Mouse (Mus musculus) embryonic facial prominence, embryonic 14.5 days (tissue): ENCODE measurements around the gene Ptprm. TPM values are rescaled to one million over a fixed set of nuclear protein-coding genes. Genes with fewer than 3 reads are reported as not detected.

Experiments
- ATAC-seq: fragments of 200-750 bp; cut with Nextera tagmentation; 2 replicates; pipeline ENCODE4 v1.8.0; 2017; ENCODE audit warnings: low read depth, moderate number of reproducible peaks, moderate TSS enrichment
- DNase-seq: peaks from one replicate; pipeline ENCODE4 v3.0.0-alpha.2; 2015; ENCODE audit warnings: low spot score
- H3K27ac ChIP-seq: fragments of 300-500 bp; sonication (generic); replicated peaks from 2 replicates; pipeline ENCODE4 v1.5.1; 2014; ENCODE audit warnings: low read depth, mild to moderate bottlenecking, low read length, moderate library complexity
- H3K27me3 ChIP-seq: fragments of 300-500 bp; sonication (generic); replicated peaks from 2 replicates; pipeline ENCODE4 v1.6.1; 2014; ENCODE audit warnings: low read length; ENCODE audit not compliant: control insufficient read depth, insufficient read depth
- H3K36me3 ChIP-seq: fragments of 300-500 bp; sonication (generic); 2 replicates; pipeline ENCODE4 v1.6.1; 2014; ENCODE audit warnings: low read length, mixed read lengths; ENCODE audit not compliant: control insufficient read depth, insufficient read depth
- H3K4me1 ChIP-seq: fragments of 300-500 bp; sonication (generic); 2 replicates; pipeline ENCODE4 v1.6.1; 2014; ENCODE audit warnings: antibody characterized with exemption, low read length; ENCODE audit not compliant: control insufficient read depth, insufficient read depth
- H3K4me2 ChIP-seq: fragments of 300-500 bp; sonication (generic); 2 replicates; pipeline ENCODE4 v1.6.1; 2014; ENCODE audit warnings: low read depth, mild to moderate bottlenecking, low read length, moderate library complexity, mixed read lengths
- H3K4me3 ChIP-seq: fragments of 300-500 bp; sonication (generic); 2 replicates; pipeline ENCODE4 v1.5.1; 2014; ENCODE audit warnings: low read depth, mild to moderate bottlenecking, low read length
- H3K9ac ChIP-seq: fragments of 300-500 bp; sonication (generic); 2 replicates; pipeline ENCODE4 v1.6.1; 2014; ENCODE audit warnings: low read depth, mild to moderate bottlenecking, low read length, moderate library complexity, mixed read lengths
- H3K9me3 ChIP-seq: fragments of 300-500 bp; sonication (generic); 2 replicates; pipeline ENCODE4 v1.6.1; 2016; ENCODE audit warnings: low read length; ENCODE audit not compliant: control insufficient read depth
- WGBS: fragments of 180-500 bp; shearing (Covaris S2); extraction: QIAGEN DNeasy Blood & Tissue Kit; methylation state at CpG from one replicate; pipeline ENCODE4 v1.1.7; 2014; 5-methylcytosine and 5-hydroxymethylcytosine counted together
- polyA plus RNA-seq: library from polyadenylated mRNA; unstranded; fragments of >200 nt; fragmentation: Nextera tagmentation; extraction: Ambion mirVana; gene quantifications from 2 replicates; pipeline ENCODE4 v1.2.1, GENCODE M21; 2014

Ptprm gene
- polyA plus RNA-seq, 1 experiment from 2014 or later: 20.4 TPM

DNA sequence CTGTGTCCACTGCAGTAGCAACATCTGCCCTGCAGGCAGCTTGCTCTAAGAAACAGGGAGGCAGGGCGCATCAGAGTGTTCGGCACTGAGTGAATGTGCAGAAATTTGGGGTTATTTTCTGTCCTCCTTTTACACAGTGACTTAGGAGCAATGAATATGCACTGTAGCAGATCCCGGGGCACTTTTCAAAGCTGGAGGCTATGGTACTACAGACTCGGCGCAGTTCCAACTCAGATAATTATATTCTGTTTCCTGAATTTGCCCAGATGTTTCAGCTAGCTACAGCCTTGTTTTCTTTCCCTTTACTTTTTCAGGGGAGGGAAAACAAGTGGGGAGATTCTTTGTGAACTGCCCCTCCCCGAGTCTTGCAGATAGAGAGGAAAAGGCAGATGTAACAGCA lies 281.1 kb downstream of the Ptprm start:
- DNase-seq: peak; percentile 50
- Histone ChIP-seq H3K27ac (no peak overlapping the region), H3K4me2 (no peak overlapping the region), H3K27me3 (no peaks in the 10 kb centered on the region), H3K4me3 (no peak overlapping the region), H3K4me1 (peaks cover 8% of the 10 kb centered on the region; the same call in 1 of the 2 replicates), H3K36me3 (no peaks in the 10 kb centered on the region), H3K9ac (no peak overlapping the region), H3K9me3 (no peaks in the 10 kb centered on the region)
- 45% methylated on average over 6 of the region's 6 CpGs for WGBS
- no peak for ATAC-seq

DNA sequence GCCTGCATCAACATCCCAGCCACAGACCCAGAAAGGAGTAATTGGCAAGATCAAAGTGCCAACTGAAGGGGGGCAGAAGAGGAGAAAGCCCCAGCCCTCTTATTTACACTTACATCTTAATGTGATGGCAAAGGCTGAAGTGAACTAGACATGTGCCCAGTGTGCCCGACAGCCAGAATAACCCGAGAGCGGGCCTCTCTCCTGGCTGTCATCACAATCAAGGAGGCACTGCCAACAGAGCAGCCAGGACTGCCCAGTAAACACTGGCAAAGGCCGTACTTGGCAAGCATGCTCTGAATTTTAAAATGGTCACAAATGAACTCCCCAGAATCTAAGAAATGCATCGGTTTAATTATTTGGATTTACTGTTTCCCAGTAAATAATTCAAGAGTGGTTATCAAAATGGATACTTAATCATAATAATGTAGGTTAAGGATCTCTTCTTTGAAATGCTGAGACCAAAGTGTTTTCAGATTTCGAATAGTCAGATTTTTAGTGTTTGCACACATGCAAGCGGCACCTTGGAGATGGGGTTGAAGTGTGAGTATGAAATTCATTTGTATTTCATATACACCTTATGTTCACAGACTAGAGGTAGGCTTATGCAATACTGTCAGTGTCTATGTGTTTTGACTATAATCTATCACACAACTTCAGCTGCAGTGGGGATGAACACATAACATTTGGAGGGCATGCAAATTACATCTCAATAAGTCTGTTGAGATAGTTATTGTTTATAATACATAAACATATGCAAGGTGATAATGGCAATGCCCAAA lies 282.8 kb downstream of the Ptprm start:
- Histone ChIP-seq H3K9me3 (no peaks in the 10 kb centered on the region), H3K4me2 (no peak overlapping the region), H3K4me3 (no peak overlapping the region), H3K27me3 (no peaks in the 10 kb centered on the region), H3K9ac (no peak overlapping the region), H3K4me1 (peaks cover 8% of the 10 kb centered on the region; the same call in 1 of the 2 replicates), H3K27ac (no peak overlapping the region), H3K36me3 (no peaks in the 10 kb centered on the region)
- DNase-seq (no peak), ATAC-seq (no peak)
- WGBS: 86% methylated on average over 7 of the region's 7 CpGs

DNA sequence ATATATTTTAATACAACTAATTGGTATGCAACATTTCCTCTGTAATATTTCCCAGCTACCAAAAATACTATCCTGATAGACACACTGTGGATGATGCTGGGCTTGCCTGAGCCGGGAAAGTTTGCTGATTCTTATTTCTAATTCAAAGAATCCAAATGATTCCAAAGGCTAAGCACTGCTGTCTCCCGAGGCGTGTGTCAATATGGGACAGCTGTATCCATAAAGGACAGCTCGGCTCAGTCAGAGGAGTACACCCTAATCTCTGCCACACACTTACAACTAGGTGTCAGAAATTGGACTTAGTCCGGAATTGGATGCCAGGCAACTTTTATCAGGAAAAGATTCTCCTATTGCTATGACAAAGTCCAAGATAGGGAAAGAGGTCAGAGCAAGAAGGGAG lies 290.6 kb downstream of the Ptprm start:
- no peak for ATAC-seq
- Histone ChIP-seq H3K27ac (no peak overlapping the region), H3K36me3 (no peaks in the 10 kb centered on the region), H3K4me1 (no peaks in the 10 kb centered on the region), H3K4me3 (no peak overlapping the region), H3K27me3 (no peaks in the 10 kb centered on the region), H3K4me2 (no peak overlapping the region), H3K9me3 (no peaks in the 10 kb centered on the region), H3K9ac (no peak overlapping the region)
- 86% methylated on average over 5 of the region's 5 CpGs for WGBS
- DNase-seq: no peak

DNA sequence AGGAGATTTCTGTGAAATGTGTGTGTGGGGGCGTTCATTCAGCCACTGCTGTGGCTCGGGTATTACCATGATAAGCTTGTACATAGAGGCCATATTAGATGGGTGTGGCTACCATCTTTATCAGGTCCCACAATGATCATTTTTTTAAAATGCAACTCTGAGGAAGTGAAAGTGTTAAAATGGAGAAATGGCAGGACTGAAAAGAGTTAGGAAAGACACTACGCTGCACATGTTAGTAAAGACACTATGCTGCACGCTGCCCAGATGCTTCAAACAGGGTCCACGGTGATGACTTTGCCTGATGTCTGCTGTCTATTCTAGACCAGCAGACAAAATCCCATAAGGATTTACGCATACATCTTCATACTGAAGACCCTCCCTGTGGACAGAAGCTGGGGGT lies 298.6 kb downstream of the Ptprm start:
- 91% methylated on average over 6 of the region's 6 CpGs for WGBS
- Histone ChIP-seq H3K27me3 (no peaks in the 10 kb centered on the region), H3K4me1 (no peaks in the 10 kb centered on the region), H3K9me3 (no peaks in the 10 kb centered on the region), H3K4me2 (no peak overlapping the region), H3K4me3 (no peak overlapping the region), H3K27ac (no peak overlapping the region), H3K36me3 (no peaks in the 10 kb centered on the region), H3K9ac (no peak overlapping the region)
- DNase-seq (no peak), ATAC-seq (no peak)

DNA sequence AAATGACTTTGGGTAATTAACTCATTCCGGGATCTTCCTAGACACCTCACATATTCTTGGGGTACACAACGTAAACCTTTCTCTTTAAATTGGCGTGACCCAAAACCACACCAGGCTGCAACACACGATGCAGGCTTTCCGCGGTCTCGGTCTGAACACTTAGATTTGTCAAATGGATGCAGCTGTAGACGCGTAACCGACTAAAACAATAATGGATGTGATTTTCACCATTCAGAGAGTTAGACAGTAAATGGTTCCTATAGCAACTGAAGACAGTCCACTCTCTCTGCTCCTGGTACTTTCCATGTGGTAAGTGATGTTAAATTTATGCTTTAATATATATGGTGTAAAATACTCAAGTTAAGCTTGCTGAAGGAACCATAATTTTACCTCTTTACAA lies 300.1 kb downstream of the Ptprm start:
- ATAC-seq: no peak
- Histone ChIP-seq H3K4me1 (no peaks in the 10 kb centered on the region), H3K4me2 (no peak overlapping the region), H3K4me3 (no peak overlapping the region), H3K36me3 (no peaks in the 10 kb centered on the region), H3K9me3 (no peaks in the 10 kb centered on the region), H3K27me3 (no peaks in the 10 kb centered on the region), H3K9ac (no peak overlapping the region), H3K27ac (no peak overlapping the region)
- WGBS: 83% methylated on average over 10 of the region's 10 CpGs
- DNase-seq: no peak

DNA sequence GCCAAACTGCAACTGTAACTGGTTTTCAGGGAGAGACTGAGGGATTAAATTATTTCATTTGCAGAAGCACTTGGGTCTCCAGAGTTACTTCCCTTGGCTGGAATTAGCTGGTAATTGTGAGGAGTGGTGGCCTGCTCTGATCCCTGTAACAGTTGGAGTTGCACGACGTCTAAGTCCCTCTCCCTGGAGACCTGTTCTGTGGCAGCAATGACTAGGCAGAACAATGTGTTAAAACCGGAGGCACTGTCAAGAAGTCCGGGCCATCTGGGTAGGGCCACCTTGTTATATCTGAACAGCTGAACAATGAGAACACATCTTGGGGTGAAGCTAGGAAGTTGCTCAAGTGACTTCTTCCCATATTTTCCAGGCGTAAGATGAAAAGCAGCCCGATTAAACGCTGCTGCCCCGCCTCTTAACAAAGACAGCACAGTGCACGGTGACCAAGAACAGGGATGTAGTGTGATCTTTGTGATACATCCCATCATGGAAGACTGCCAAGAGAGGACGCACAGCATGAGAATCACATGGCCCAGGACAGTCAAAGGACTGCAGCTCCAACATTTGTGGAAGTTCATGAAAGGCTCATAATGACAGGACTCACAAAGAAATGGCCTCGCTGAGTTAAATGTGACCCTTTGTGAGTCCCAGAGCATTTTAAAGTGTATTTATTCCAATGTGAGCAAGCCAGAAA lies 301.5 kb downstream of the Ptprm start:
- no peaks in the 10 kb centered on the region for H3K36me3 ChIP-seq
- H3K4me3 ChIP-seq: no peak overlapping the region
- H3K9me3 ChIP-seq: no peaks in the 10 kb centered on the region
- no peak overlapping the region for H3K4me2 ChIP-seq
- 63% methylated on average over 11 of the region's 11 CpGs for WGBS
- no peaks in the 10 kb centered on the region for H3K4me1 ChIP-seq
- H3K27ac ChIP-seq: no peak overlapping the region
- DNase-seq (peak; percentile 41), ATAC-seq (peak; percentile 62)
- no peaks in the 10 kb centered on the region for H3K27me3 ChIP-seq
- no peak overlapping the region for H3K9ac ChIP-seq

DNA sequence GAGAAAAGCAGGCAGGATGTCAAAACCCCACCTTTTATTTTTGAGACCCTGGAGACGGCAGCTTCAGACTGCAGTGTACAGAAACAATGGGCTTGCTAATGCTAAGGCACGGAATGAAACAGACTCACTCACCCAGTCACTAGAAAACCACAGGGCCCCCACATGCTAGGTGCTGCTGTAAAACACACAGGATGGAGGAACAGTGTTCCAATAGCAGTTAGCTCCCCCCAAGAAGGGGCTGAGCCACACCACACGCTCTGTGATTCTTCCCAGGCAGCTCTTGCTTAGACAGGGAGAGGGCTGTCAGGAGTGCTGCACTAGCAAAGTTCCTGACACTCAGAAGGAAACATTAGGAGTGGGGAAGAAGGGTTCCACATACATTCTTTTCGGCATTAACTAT lies 306.6 kb downstream of the Ptprm start:
- no peak overlapping the region for H3K4me3 ChIP-seq
- WGBS: 69% methylated on average over 4 of the region's 4 CpGs
- no peaks in the 10 kb centered on the region for H3K36me3 ChIP-seq
- ATAC-seq (no peak), DNase-seq (no peak)
- no peak overlapping the region for H3K27ac ChIP-seq
- no peaks in the 10 kb centered on the region for H3K9me3 ChIP-seq
- no peaks in the 10 kb centered on the region for H3K27me3 ChIP-seq
- H3K9ac ChIP-seq: no peak overlapping the region
- no peak overlapping the region for H3K4me2 ChIP-seq
- H3K4me1 ChIP-seq: no peaks in the 10 kb centered on the region

DNA sequence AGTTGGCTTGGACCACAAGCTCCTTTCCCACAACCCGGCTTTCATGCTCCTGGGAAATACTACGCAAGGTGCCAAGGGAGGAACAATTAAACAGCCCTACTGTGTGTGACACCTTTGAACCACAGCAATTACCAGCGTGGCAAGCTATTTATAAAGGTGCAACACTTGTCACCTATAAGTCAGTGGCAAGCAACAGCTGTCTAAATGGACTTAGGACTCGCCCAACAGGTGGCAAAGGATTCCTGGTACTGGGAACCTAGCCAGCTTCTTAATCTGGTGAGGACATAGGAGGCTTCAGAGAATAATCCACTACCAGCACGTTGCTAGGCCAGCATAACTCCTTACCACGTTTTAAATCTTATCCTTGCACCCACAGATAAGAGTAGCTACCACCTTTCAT lies 315.7 kb downstream of the Ptprm start:
- ATAC-seq (no peak), DNase-seq (no peak)
- Histone ChIP-seq H3K4me1 (no peaks in the 10 kb centered on the region), H3K4me2 (no peak overlapping the region), H3K27me3 (no peaks in the 10 kb centered on the region), H3K27ac (no peak overlapping the region), H3K4me3 (no peak overlapping the region), H3K9ac (no peak overlapping the region), H3K36me3 (no peaks in the 10 kb centered on the region; the same call in 1 of the 2 replicates), H3K9me3 (no peaks in the 10 kb centered on the region)
- 77% methylated on average over 6 of the region's 6 CpGs for WGBS
